Mouse (Mus musculus) Muller cell, postnatal 12 days (primary cell): ENCODE measurements around the gene Scgb1c1.

Source experiments
- DNase-seq: peaks from one replicate; pipeline ENCODE4 v3.0.0-alpha.2; 2015; ENCODE audit errors: inconsistent ontology term

The Scgb1c1 gene

GRCm38 (mm10) chr7:140840750-140841735 is 4.3 kb upstream of the Scgb1c1 start:
- DNase-seq = no peak

GRCm38 (mm10) chr7:140843806-140844205 is 1.5 kb upstream of the Scgb1c1 start:
- DNase-seq = no peak

- no peak for DNase-seq
Measured at GRCm38 (mm10) chr7:140845683-140846082, 336 bp downstream of the Scgb1c1 start.

GRCm38 (mm10) chr7:140846676-140847075 is 1.3 kb downstream of the Scgb1c1 start:
- DNase-seq = no peak

GRCm38 (mm10) chr7:140847755-140848580 is 2.6 kb downstream of the Scgb1c1 start, which contains the start of gene Odf3:
TSS of gene Odf3 (plus strand) at chr7:140847805.
- peak; percentile 24 for DNase-seq

- DNase-seq = no peak
Measured at GRCm38 (mm10) chr7:140848591-140848990, 3.2 kb downstream of the Scgb1c1 start.

- no peak for DNase-seq
Measured at GRCm38 (mm10) chr7:140851916-140852315, 6.6 kb downstream of the Scgb1c1 start.

- no peak for DNase-seq
Measured at GRCm38 (mm10) chr7:140853386-140853785, 8.0 kb downstream of the Scgb1c1 start.

GRCm38 (mm10) chr7:140854483-140854882 is 9.1 kb downstream of the Scgb1c1 start:
- DNase-seq = no peak

- no peak for DNase-seq
Measured at GRCm38 (mm10) chr7:140855181-140855580, 9.8 kb downstream of the Scgb1c1 start.

GRCm38 (mm10) chr7:140855860-140856784 is 10.8 kb downstream of the Scgb1c1 start, which contains the start of gene Gm45785:
TSS of gene Gm45785 (minus strand) at chr7:140856331.
- peak; percentile 96 for DNase-seq

GRCm38 (mm10) chr7:140856785-140857549 is 11.6 kb downstream of the Scgb1c1 start, which contains the start of gene Ric8a:
TSS of gene Ric8a (plus strand) at chr7:140856957.
- DNase-seq = peak; percentile 94

- peak; percentile 24 for DNase-seq
Measured at GRCm38 (mm10) chr7:140857550-140858505, 12.5 kb downstream of the Scgb1c1 start, which contains the start of gene Bet1l. TSS of gene Bet1l (minus strand) at chr7:140857577.

GRCm38 (mm10) chr7:140858746-140859145 is 13.4 kb downstream of the Scgb1c1 start:
- no peak for DNase-seq

- no peak for DNase-seq
Measured at GRCm38 (mm10) chr7:140859997-140860396, 14.7 kb downstream of the Scgb1c1 start.

- DNase-seq = no peak
Measured at GRCm38 (mm10) chr7:140860728-140861127, 15.4 kb downstream of the Scgb1c1 start.

GRCm38 (mm10) chr7:140864761-140865160 is 19.4 kb downstream of the Scgb1c1 start:
- DNase-seq = no peak

- DNase-seq = no peak
Measured at GRCm38 (mm10) chr7:140874224-140874623, 28.9 kb downstream of the Scgb1c1 start.

- no peak for DNase-seq
Measured at GRCm38 (mm10) chr7:140877364-140877763, 32.0 kb downstream of the Scgb1c1 start.
